Mouse (Mus musculus) lung, postnatal 0 days (tissue): ENCODE data around the gene Rpa2.

Experiments used
- CTCF ChIP-seq: IDR thresholded peaks from 2 replicates; pipeline ENCODE4 v1.5.1; 2016; ENCODE audit warnings: antibody characterized with exemption, mild to moderate bottlenecking
- EP300 ChIP-seq: IDR thresholded peaks from 2 replicates; pipeline ENCODE4 v1.6.1; 2016; ENCODE audit warnings: antibody characterized with exemption, mild to moderate bottlenecking, control low read depth

- TF ChIP-seq CTCF (no peak), EP300 (peak; percentile 74)
Observed at GRCm38 (mm10) chr4:132747664-132748259, 20.4 kb upstream of the Rpa2 start.
